Mouse (Mus musculus): Measurements from ENCODE around the gene Defb22. TPM values are rescaled to one million over a fixed set of nuclear protein-coding genes. Genes with fewer than 3 reads are reported as not detected.

The Defb22 gene
- total RNA-seq (2021), result not detected
- long read RNA-seq, experiment 1, result 0 reads
- long read RNA-seq, experiment 2, result 0 reads

- H3K27ac ChIP-seq, result no peak within 1 kb of the TSS
- no peak for DNase-seq
- TF ChIP-seq CTCF (IDR thresholded peaks at IDR 0.05), result no peak
- intact Hi-C loops (cut with DNase I), result no loop called here
- no peak within 1 kb of the TSS for H3K4me3 ChIP-seq
Measured at GRCm38 (mm10) chr2:152490038-152490437, at the start of gene Defb22. Defb22 (minus strand) TSS chr2:152490138.

GRCm38 (mm10) chr2:152517981-152518380, 28.0 kb upstream of the Defb22 start, which contains the start of gene Defb28:
Defb28 (plus strand) TSS chr2:152518255.
- no peak within 1 kb of the TSS for H3K4me3 ChIP-seq
- no peak within 1 kb of the TSS for H3K27ac ChIP-seq
- DNase-seq, result no peak
- TF ChIP-seq CTCF (IDR thresholded peaks at IDR 0.05), result no peak
- intact Hi-C loops (cut with DNase I), result no loop called here

GRCm38 (mm10) chr2:152516084-152516483, 26.1 kb upstream of the Defb22 start:
- TF ChIP-seq CTCF (IDR thresholded peaks at IDR 0.05), result no peak
- DNase-seq, result no peak
- no peak overlapping the region for H3K4me3 ChIP-seq
- no peak overlapping the region for H3K27ac ChIP-seq
- intact Hi-C loops (cut with DNase I), result no loop called here

GRCm38 (mm10) chr2:152511592-152511991, 21.7 kb upstream of the Defb22 start, which contains the start of gene Defb26:
Defb26 (minus strand) TSS chr2:152511692.
- Histone ChIP-seq H3K27ac (no peak within 1 kb of the TSS), H3K4me3 (no peak within 1 kb of the TSS)
- no peak for TF ChIP-seq CTCF (IDR thresholded peaks at IDR 0.05)
- intact Hi-C loops (cut with DNase I), result no loop called here
- no peak for DNase-seq

- Histone ChIP-seq H3K4me3 (no peak overlapping the region), H3K27ac (no peak overlapping the region)
- no peak for TF ChIP-seq CTCF (IDR thresholded peaks at IDR 0.05)
- intact Hi-C loops (cut with DNase I), result no loop called here
- DNase-seq, result no peak
Measured at GRCm38 (mm10) chr2:152503950-152504349, 14.0 kb upstream of the Defb22 start.

GRCm38 (mm10) chr2:152500863-152501229, 10.9 kb upstream of the Defb22 start:
- peak; percentile 15; the same call in 1 of the 2 replicates for TF ChIP-seq CTCF (IDR thresholded peaks at IDR 0.05)
- Histone ChIP-seq H3K27ac (no peak overlapping the region), H3K4me3 (no peak overlapping the region)
- DNase-seq, result no peak
- intact Hi-C loops (cut with DNase I), result no loop called here

DNA sequence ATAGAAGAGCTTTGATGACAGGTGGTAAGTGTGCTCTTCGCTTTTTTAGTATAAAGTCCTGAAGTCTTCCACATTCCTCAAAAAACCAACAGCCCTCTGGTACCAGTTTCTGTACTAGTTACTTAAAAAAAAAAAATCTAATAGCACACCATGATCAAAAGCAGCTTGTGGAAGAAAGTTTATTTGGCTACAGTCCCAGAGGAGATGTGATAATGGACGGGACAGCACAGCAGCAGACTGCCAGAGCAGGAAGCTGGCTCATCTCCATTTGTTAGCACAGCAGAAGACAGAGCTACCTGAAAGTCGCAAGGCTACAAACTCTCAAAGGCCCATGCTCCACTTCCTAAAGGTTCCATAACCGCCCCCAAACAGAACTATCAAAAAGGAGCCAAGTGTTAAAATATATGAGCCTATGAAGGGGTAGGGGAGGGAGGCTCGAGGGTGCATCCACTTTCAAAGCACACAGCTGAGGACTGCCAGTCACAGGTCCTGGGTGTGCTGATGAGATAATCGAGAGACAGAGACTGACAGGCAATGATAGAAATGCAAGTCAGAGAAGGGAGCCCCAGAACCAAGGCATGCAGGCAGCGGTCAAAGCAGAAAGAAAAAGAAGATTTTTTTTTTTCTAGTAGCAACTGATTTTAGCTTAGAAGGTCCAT, 10.4 kb upstream of the Defb22 start:
- TF ChIP-seq CTCF (IDR thresholded peaks at IDR 0.05), result no peak
- DNase-seq, result no peak
- H3K4me3 ChIP-seq, result no peak overlapping the region
- intact Hi-C loops (cut with DNase I), result no loop called here
- no peak overlapping the region for H3K27ac ChIP-seq

GRCm38 (mm10) chr2:152498020-152498419, 8.1 kb upstream of the Defb22 start:
- Histone ChIP-seq H3K27ac (no peak overlapping the region), H3K4me3 (no peak overlapping the region)
- TF ChIP-seq CTCF (IDR thresholded peaks at IDR 0.05), result no peak
- DNase-seq, result no peak
- intact Hi-C loops (cut with DNase I), result no loop called here

GRCm38 (mm10) chr2:152493151-152493550, 3.2 kb upstream of the Defb22 start:
- DNase-seq, result no peak
- Histone ChIP-seq H3K27ac (no peak overlapping the region), H3K4me3 (no peak overlapping the region)
- intact Hi-C loops (cut with DNase I), result no loop called here
- TF ChIP-seq CTCF (IDR thresholded peaks at IDR 0.05), result no peak

GRCm38 (mm10) chr2:152487024-152487423, 2.9 kb downstream of the Defb22 start:
- peak; percentile 25; the same call in 1 of the 2 replicates for TF ChIP-seq CTCF (IDR thresholded peaks at IDR 0.05)
- intact Hi-C loops (cut with DNase I), result no loop called here
- Histone ChIP-seq H3K4me3 (no peak overlapping the region), H3K27ac (no peak overlapping the region)
- no peak for DNase-seq

DNA sequence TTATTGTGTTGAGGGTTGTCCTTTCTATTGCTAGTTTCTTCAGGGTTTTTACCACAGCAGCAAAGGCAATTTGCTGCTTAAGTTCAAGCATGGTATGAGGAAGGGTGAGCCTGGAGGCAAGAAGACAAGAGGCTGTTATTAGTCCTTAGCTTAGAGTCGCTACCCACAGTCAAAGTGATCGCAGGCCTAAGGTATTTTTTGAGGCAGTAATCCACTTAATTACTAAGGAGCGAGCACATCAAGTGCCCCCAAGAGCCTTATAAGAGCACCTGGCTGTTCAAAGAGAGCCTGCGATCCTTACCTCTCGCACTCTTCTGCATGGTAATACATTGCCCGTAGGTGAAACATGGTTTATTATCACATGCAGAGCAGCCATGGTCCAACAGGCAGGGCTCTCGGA, 8.2 kb downstream of the Defb22 start:
- TF ChIP-seq CTCF (IDR thresholded peaks at IDR 0.05), result no peak
- no peak overlapping the region for H3K4me3 ChIP-seq
- no peak overlapping the region for H3K27ac ChIP-seq
- intact Hi-C loops (cut with DNase I), result no loop called here
- DNase-seq, result no peak

DNA sequence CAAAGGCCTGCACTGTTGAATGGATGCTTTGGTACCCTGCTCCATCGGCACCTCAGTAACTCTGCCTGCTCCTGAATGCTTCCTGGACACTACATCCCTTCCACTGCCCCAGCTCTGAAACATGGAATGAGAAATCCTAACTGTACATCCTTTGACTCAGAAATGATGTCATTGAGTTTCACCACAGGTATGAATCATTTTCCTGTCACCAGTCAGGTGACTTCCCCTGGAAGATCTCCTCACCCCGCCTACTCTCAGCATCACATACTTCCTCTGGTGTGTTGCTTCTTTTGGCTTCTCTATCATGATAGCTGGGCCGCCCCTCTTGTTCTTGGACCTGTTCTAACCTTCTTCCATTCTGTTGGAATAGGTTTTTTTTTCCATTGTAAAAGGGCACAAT, 9.1 kb downstream of the Defb22 start:
- H3K27ac ChIP-seq, result no peak overlapping the region
- no peak overlapping the region for H3K4me3 ChIP-seq
- TF ChIP-seq CTCF (IDR thresholded peaks at IDR 0.05), result no peak
- DNase-seq, result no peak
- intact Hi-C loops (cut with DNase I), result no loop called here

DNA sequence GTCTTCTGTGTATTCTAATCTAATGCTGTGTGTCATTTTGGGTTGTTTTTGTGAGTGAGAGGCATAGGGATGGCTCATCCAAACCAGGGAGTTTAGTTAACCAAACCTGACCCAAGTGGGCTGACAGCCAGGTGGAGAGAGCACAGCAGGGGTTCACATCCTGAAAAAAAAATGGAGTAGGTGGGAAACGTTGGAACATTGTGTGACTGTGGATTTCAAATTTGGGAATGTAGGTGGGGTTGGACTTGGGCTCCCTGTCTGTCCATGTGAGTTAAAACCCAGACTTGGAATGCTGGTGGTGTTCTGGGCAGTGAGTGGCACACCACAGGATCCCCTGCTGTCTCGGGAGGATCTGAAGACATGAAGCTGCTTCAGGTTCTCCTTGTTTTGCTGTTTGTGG, 13.2 kb downstream of the Defb22 start, which contains the start of gene Defb20:
Defb20 (plus strand) TSS at position 301 of the 400 bp plus-strand sequence.
- Histone ChIP-seq H3K27ac (no peak within 1 kb of the TSS), H3K4me3 (no peak within 1 kb of the TSS)
- DNase-seq, result no peak
- intact Hi-C loops (cut with DNase I), result no loop called here
- TF ChIP-seq CTCF (IDR thresholded peaks at IDR 0.05), result no peak

DNA sequence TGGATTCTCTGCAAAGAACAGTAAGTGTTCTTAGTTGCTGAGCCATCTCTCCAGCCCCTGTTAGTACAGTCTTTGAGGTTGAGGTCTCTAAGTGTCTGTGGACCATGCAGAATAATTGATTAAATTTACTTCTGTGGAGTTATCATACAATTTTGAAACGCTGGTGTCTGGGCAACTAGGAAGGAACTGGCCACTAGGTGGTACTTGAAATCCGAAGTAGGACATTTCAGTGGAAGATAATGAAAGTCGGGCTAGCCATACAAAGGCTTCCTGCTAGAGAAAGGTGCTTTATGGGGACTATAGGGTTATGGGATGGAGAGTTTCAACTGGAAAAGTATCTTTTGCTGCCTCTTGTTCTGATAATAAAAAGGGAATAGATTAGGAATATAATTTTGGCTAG, 17.5 kb downstream of the Defb22 start:
- DNase-seq, result no peak
- H3K4me3 ChIP-seq, result no peak overlapping the region
- H3K27ac ChIP-seq, result no peak overlapping the region
- TF ChIP-seq CTCF (IDR thresholded peaks at IDR 0.05), result no peak
- intact Hi-C loops (cut with DNase I), result no loop called here

Measured in gastrocnemius, adult 2 months (tissue).